Mouse (Mus musculus) lung, postnatal 36 days (tissue): ENCODE measurements around the gene St5.

Experiments
- DNase-seq: peaks from one replicate; pipeline ENCODE4 v3.0.0; 2022; ENCODE audit warnings: mixed read lengths

Gene St5

GRCm38 (mm10) chr7:109695339-109695726, 8.1 kb downstream of the St5 start:
- DNase-seq: no peak

DNA sequence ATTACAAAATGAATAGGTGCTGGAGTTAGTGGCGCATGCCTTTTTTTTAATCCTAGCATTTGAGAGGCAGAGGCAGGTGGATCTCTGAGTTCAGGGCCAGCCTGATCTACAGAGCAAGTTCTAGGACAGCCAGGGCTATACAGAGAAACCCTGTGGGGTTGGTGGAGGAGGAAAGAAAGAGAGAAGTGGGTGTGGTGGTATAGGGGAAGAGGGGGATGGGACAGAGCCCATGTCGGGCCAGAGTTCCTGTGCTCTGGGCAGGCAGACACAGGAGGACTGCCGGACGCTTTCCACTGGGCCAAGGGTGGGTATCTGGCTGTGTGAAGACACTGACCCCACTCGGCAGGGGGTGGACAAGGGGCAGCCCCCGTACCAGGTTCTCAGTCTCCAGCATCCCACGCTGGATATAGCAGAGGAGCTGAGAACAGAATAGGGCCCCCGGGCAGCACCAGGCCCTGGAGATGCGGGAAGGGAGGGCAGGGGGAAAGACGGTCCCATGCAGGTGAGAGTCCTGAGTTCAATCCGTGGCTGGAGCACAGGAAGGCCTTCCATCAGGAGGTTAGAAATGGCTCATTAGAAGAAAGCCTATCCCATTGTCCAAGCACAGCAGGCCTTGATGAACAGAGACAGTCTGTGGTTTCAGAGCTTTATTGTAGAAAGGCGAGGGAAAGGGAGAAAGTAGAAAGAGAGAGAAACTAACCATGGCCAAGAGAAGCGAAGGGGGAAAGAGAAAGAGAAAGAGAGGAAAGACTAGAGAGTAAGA, 8.6 kb downstream of the St5 start:
- no peak for DNase-seq

GRCm38 (mm10) chr7:109690961-109691360, 12.4 kb downstream of the St5 start:
- DNase-seq: peak; percentile 80

GRCm38 (mm10) chr7:109690101-109690500, 13.3 kb downstream of the St5 start:
- no peak for DNase-seq

- peak; percentile 62 for DNase-seq
Measured at GRCm38 (mm10) chr7:109686585-109687128, 16.7 kb downstream of the St5 start.

GRCm38 (mm10) chr7:109680879-109681278, 22.5 kb downstream of the St5 start:
- DNase-seq: no peak

GRCm38 (mm10) chr7:109680284-109680683, 23.1 kb downstream of the St5 start:
- no peak for DNase-seq

DNA sequence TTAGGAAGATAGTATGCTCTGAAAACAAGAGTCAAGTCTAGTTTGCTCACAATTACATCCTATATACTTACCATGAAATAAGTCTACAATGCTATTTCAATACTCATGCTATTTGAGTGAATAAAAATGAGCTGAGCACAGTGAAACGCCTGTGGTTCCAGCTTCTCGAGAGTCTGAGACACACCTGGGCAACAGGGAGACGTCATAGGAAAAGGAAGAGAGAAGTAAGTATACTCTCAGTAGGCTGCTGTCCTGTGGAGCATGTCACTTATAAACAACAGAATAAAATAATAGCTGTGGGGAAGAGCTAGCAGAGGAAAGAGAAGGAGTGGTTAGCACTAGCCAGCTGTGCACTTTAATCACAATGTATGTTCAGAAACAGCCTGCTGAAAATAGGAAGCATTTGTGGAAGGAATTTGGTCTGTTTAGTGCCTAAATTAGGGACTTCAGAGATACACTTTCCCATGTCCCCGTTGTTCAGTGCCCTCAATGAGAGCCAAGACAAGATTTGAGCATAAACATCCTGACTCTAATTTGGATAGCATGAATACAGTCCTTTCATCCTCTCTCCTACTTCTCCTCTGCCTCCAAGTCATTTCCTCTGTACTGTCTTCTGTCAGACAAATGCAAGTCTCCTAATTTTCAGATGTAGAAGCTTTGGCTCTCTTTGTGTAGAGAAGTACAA, 28.3 kb downstream of the St5 start:
- no peak for DNase-seq

- DNase-seq: peak; percentile 87
Measured at GRCm38 (mm10) chr7:109671581-109672471, 31.6 kb downstream of the St5 start.

DNA sequence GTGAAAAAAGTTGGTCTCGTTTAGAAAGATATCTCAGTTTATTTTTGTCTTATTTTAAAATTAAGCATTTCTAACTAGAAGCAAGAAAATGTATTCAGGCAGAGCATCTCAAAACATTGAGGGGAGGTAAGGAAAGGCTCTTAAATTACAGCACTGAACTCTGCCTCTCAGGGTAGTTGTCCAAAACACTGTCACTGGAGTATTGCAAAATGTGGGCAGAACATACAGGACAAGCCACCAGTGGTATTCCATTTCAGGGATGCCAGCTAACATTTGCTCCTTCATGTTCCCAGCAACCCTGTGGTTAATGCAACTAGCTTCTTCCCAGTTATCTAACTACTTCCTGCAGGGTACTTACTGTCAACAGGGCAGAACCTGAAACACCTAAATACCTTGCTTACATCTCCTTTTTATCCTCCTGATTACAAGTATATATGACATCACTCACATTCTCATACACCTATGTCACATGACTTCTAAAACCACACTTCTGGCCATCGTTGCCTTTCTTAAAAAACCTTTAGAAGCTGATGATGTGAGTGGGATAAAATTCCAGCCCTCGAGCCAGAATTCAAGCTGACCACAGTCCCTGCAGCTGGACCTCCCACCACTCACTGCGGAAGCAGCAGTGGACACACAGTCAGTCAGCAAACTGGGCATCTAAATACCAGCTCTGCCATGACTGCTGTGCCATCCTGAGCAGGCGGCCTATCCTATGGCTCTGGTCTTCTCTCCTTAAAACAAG, 33.8 kb downstream of the St5 start:
- no peak for DNase-seq

DNA sequence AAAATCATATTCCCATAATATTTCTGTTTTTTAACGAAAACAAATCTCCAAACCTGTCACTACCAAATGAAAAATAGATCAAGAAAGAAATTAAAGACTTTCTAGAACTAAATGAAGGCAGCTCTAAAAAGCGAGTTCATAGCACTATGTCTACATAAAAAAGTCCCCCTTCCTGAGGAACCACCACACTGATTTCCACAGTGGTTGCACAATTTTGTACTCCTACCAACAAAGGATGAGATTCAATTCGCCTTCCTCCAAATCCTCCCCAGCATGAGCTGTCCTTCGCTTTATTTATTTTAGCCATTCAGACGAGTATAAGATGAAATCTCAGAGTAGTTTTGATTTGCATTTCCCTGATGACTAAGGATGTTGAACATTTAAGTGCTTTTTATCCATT, 36.7 kb downstream of the St5 start:
- no peak for DNase-seq

GRCm38 (mm10) chr7:109662626-109663025, 40.8 kb downstream of the St5 start:
- DNase-seq: no peak

DNA sequence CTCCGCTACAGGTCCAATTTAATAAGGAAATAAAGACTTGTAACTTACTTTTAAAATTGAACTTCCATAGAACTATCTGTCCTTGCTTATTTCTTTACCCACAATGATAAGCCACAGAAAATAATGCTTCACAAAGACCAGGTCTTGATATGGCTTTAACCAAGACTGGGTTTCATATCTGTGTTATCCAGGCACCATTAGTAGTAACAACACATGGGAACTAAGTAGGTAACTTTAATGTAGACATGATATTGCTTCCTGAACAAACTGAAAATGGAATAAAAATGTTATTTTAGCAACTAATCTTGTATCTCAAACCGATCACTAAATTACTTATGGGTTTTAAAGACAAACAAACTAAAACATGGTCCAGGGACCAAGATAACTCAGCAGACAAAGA, 44.1 kb downstream of the St5 start:
- no peak for DNase-seq

DNA sequence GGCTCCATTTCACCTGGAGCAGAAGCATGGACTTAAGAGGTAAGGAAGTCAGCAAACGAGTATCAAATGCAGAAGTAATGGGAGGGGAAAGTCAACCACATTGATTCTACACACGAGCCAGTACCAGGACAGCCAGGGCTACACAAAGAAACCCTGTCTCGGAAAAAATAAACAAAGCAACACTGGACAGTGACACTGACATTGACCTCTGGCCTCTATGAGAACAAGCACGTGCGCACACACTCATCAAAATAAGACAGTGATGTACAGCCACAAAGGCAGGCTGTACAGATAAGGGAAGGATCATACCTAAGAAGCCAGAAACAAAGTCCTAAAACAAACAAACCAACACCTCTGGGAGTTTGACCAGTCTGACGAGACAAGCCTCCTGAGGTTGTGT, 45.5 kb downstream of the St5 start:
- no peak for DNase-seq

DNA sequence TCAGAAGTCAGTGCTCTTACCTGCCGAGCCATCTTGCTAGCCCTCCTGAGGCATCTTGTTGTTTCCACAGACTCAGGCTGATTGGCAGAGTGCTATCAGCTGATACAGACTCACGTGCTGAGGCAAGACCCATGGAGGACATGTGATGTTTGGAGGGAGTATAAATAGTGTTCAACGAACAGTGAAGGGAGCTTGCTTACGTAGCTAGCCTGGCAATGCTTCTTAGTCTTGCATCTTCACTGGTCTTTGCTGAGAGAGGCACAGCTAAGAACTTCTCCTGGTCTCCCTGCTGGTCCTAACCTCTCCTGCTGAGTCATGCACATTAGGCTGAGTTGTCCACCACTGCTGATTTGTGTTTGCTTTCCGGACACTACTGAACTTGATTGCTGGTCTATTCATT, 48.5 kb downstream of the St5 start:
- DNase-seq: no peak

DNA sequence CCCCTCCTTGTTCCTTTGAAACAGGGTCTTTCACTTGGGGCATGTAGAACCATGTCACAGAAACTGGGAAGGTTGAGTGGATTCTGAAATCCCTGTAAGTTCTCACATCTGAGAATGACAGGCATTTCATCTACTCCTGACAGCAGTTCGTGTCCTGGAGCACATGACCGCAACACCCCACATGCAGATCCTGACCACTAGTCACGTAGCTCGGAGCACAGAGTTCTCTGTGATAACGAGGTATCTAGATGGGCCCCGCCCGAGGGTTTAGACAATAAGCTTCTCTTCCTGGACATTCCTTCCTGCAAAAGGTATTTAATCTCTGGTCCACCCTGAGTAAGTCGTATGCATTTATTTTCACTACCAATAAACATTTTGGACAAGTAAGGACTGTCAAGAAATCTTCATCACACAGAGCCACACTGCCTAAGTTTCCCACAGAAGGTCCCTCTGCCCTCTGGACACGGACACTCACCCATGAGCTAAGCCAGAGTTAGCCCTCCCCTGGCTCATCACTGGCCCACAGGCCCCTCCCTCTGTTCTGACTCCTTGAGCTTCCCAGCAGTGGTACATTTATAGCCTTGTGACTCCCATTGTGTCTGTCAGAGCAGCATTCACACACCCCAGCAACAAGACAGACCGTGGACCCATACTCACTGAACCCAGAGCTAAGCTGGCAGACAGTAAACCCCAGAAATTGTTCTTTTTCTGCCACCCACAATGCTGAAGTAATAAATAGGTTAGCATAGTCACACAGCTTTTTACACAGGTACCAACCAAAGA, 54.4 kb downstream of the St5 start:
- DNase-seq: no peak

GRCm38 (mm10) chr7:109646574-109646973, 56.8 kb downstream of the St5 start:
- DNase-seq: no peak

- no peak for DNase-seq
Measured at GRCm38 (mm10) chr7:109643305-109643994, 60.0 kb downstream of the St5 start.

DNA sequence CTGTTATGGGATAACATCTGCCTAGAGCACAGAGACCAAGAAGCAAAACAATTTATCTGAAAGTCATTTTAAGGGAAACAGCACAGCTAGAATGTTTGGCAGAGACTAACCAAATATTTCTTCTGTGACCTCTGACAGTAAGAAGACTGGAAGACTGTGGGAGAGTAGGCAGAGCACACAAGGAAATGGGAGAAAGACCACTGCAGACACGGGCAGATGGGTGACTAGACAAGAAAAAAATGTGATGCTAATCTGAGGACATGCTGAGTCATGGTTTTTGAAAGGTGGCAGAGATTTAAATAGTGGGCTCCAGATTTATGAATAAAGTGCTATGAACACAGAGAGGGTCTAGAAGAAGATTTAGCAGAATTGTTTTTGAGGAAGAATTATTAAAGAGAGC, 61.4 kb downstream of the St5 start:
- no peak for DNase-seq

GRCm38 (mm10) chr7:109641102-109641501, 62.3 kb downstream of the St5 start:
- no peak for DNase-seq

- DNase-seq: peak; percentile 54
Measured at GRCm38 (mm10) chr7:109637391-109637790, 66.0 kb downstream of the St5 start.
